Mouse (Mus musculus) ovary, adult 2 months (tissue): ENCODE measurements around the gene Ing3. TPM values are rescaled to one million over a fixed set of nuclear protein-coding genes. Genes with fewer than 3 reads are reported as not detected.

Experiments
- polyA plus RNA-seq: library from polyadenylated mRNA; depleted of rRNA; stranded (reverse); fragments of >200 nt; gene quantifications from 2 replicates; pipeline ENCODE4 v1.2.3, GENCODE M21; 2012; rRNA removed

Ing3 gene
- 6.3 and 8.5 TPM in 2 replicates for polyA plus RNA-seq

DNA sequence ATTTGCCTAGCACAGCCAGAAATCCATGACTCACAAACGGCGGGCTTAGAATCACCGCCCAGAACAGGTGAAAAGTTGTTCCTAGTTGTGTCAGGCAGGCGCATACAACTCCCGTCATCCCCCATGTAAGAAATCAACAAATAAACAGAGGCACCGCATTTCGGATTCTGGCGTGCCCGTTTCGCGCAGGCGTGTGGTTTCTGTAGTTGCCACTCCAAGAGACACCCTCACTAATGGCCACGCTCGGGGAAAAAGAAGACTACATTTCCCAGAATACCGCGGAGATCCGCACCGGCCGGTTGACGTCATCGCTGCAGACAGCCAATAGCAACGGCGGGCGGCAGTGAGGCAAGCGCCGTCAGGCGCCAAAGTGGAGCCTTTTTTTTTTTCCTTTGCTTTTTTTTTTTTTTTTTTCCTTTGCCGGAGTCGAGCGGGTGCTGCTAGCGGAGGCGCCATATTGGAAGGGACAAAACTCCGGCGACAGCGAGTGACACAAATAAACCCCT, at the start of gene Ing3:
Gene Ing3 (plus strand): TSS at position 346 of the 506 bp plus-strand sequence.

DNA sequence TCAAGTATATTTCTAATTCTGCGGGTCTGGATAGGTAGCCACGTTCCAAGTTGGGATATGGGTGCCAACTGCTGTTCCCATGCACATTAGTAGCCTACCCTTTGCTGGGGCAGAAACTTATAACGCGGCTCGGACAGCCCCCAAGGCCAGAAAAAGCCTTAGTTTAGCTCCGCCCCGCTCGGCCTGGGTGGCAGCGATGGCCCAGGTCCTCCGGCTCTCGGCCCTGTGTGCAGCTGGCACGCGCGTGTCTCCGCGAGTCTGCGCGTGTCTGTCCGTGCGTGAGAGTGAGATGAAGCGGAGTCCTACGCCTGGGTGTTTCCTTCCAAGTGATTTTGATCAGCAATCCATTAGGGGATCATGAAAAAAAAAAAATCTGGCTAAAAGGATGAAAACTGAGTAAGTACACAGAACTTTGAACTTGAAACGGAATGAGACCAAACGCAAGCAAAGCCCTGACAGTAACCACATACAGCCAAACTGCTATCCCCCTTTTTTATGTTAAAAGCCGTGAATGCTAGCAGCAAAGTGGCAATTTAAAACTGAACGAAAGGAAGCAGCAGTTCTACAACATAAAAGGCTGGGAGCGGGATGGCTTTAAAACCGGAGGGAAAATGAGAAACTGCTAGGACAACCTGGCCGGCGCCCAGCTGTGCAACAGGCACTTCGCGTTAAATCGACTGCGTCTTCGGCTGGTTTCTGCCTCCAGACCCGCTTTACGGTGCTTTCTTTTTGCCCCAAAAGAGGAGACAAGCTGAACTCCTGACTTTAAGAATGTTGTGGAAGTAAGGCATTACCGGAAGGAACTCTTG, 36.6 kb downstream of the Ing3 start, which contains the start of gene Cped1:
Gene Cped1 (plus strand): TSS at position 185 of the 809 bp plus-strand sequence.

Other genes starting within 250 kb of the Ing3 start
- gene Tspan12, start 97.1 kb upstream of the Ing3 start, polyA plus RNA-seq = 3.1 and 4.0 TPM in 2 replicates
- gene Cped1, start 36.3 kb downstream of the Ing3 start, polyA plus RNA-seq = 37.0 and 49.8 TPM in 2 replicates